Mouse (Mus musculus) regulatory T cell (primary cell): Measurements from ENCODE around the gene Cnga2.

Experiments
- in situ Hi-C: fragments of 300-600 bp; cut with MboI, MseI; formaldehyde crosslinking; loops from one replicate; pipeline ENCODE4 v1.15.1; 2025; ENCODE audit warnings: high pct_unique_total_duplicates

The Cnga2 gene

GRCm38 (mm10) chrX:72047918-72048317 is 56.3 kb downstream of the Cnga2 start:
- in situ Hi-C loops = no loop called here
